Mouse (Mus musculus) hindbrain, embryonic 13.5 days (tissue): Measurements from ENCODE around the gene Cptp. TPM values are rescaled to one million over a fixed set of nuclear protein-coding genes. Genes with fewer than 3 reads are reported as not detected.
A peak's percentile ranks its signal among the peaks of the same experiment; 100 is the strongest.

Experiments used
- ATAC-seq: fragments of 200-750 bp; cut with Nextera tagmentation; 2 replicates; pipeline ENCODE4 v1.8.0; 2017; ENCODE audit warnings: moderate TSS enrichment; ENCODE audit not compliant: low FRiP score
- H3K27ac ChIP-seq: fragments of 300-500 bp; sonication (generic); 2 replicates; pipeline ENCODE4 v1.5.1; 2015; ENCODE audit warnings: inconsistent platforms, mild to moderate bottlenecking, moderate library complexity
- H3K27me3 ChIP-seq: fragments of 300-500 bp; sonication (generic); 2 replicates; pipeline ENCODE4 v1.6.1; 2015; ENCODE audit warnings: mild to moderate bottlenecking, inconsistent platforms
- H3K36me3 ChIP-seq: fragments of 300-500 bp; sonication (generic); 2 replicates; pipeline ENCODE4 v1.6.1; 2015; ENCODE audit warnings: mild to moderate bottlenecking, inconsistent platforms
- H3K4me1 ChIP-seq: fragments of 300-500 bp; sonication (generic); replicated peaks from 2 replicates; pipeline ENCODE4 v1.6.1; 2015; ENCODE audit warnings: inconsistent platforms
- H3K4me2 ChIP-seq: fragments of 300-500 bp; sonication (generic); 2 replicates; pipeline ENCODE4 v1.6.1; 2015; ENCODE audit warnings: inconsistent platforms, mild to moderate bottlenecking, moderate library complexity
- H3K4me3 ChIP-seq: fragments of 300-500 bp; sonication (generic); 2 replicates; pipeline ENCODE4 v1.5.1; 2015; ENCODE audit warnings: mild to moderate bottlenecking, inconsistent platforms
- H3K9ac ChIP-seq: fragments of 300-500 bp; sonication (generic); 2 replicates; pipeline ENCODE4 v1.6.1; 2015; ENCODE audit warnings: mild to moderate bottlenecking, inconsistent platforms
- H3K9me3 ChIP-seq: fragments of 300-500 bp; sonication (generic); 2 replicates; pipeline ENCODE4 v1.6.1; 2016; ENCODE audit warnings: inconsistent platforms
- WGBS: fragments of 180-500 bp; shearing (Covaris S2); methylation state at CpG from one replicate; pipeline ENCODE4 v1.1.7; 2015; 5-methylcytosine and 5-hydroxymethylcytosine counted together
- polyA plus RNA-seq: library from polyadenylated mRNA; unstranded; fragments of >200 nt; fragmentation: Nextera tagmentation; extraction: Ambion mirVana; gene quantifications from 2 replicates; pipeline ENCODE4 v1.2.1, GENCODE M21; 2015

The Cptp gene
- polyA plus RNA-seq, 1 experiment from 2014 or later: 23.3 TPM

- H3K9me3 ChIP-seq: no peaks in the 10 kb centered on the region
- no peak for ATAC-seq
- H3K4me3 ChIP-seq: peak overlapping the region; percentile 92; the same call in 1 of the 2 replicates
- H3K4me2 ChIP-seq: peak overlapping the region; percentile 97
- no peaks in the 10 kb centered on the region for H3K27me3 ChIP-seq
- H3K36me3 ChIP-seq: peaks cover 15% of the 10 kb centered on the region
- peaks cover 60% of the 10 kb centered on the region for H3K4me1 ChIP-seq
- 93% methylated on average over 2 of the region's 2 CpGs for WGBS
- peak overlapping the region; percentile 95 for H3K9ac ChIP-seq
- H3K27ac ChIP-seq: no peak overlapping the region
Measured at GRCm38 (mm10) chr4:155849391-155849790, 19.8 kb downstream of the Cptp start.

GRCm38 (mm10) chr4:155848434-155849095 lies 20.7 kb downstream of the Cptp start:
- Histone ChIP-seq H3K4me2 (peak overlapping the region; percentile 97), H3K4me1 (peaks cover 60% of the 10 kb centered on the region), H3K36me3 (peaks cover 7% of the 10 kb centered on the region), H3K4me3 (peak overlapping the region; percentile 92), H3K27ac (no peak overlapping the region), H3K9ac (peak overlapping the region; percentile 95), H3K9me3 (no peaks in the 10 kb centered on the region), H3K27me3 (no peaks in the 10 kb centered on the region)
- 59% methylated on average over 7 of the region's 7 CpGs for WGBS
- ATAC-seq: no peak

- Histone ChIP-seq H3K9me3 (no peaks in the 10 kb centered on the region), H3K4me3 (peak overlapping the region; percentile 92), H3K27ac (peak overlapping the region; percentile 90), H3K36me3 (no peaks in the 10 kb centered on the region; the same call in 1 of the 2 replicates), H3K4me1 (peaks cover 60% of the 10 kb centered on the region), H3K4me2 (peak overlapping the region; percentile 97), H3K27me3 (peaks cover under 1% of the 10 kb centered on the region; the same call in 1 of the 2 replicates), H3K9ac (peak overlapping the region; percentile 95)
- WGBS: 1% methylated on average over 57 of the region's 69 CpGs
- ATAC-seq: peak; percentile 55
Measured at GRCm38 (mm10) chr4:155847591-155848352, 21.5 kb downstream of the Cptp start.

GRCm38 (mm10) chr4:155846871-155847578 lies 22.2 kb downstream of the Cptp start, which contains the start of gene Dvl1:
TSS of gene Dvl1 (plus strand) at chr4:155847402.
- H3K9me3 ChIP-seq: no peaks in the 10 kb centered on the region
- no peaks in the 10 kb centered on the region for H3K36me3 ChIP-seq
- peak within 1 kb of the TSS; percentile 95 for H3K9ac ChIP-seq
- H3K27me3 ChIP-seq: peaks cover 5% of the 10 kb centered on the region
- ATAC-seq: peak; percentile 87
- H3K4me1 ChIP-seq: peaks cover 54% of the 10 kb centered on the region
- H3K4me2 ChIP-seq: peak within 1 kb of the TSS; percentile 97
- WGBS: 3% methylated on average over 51 of the region's 65 CpGs
- H3K27ac ChIP-seq: peak within 1 kb of the TSS; percentile 90
- H3K4me3 ChIP-seq: peak within 1 kb of the TSS; percentile 92

GRCm38 (mm10) chr4:155843231-155843630 lies 26.0 kb downstream of the Cptp start:
- WGBS: 94% methylated on average over 5 of the region's 5 CpGs
- Histone ChIP-seq H3K36me3 (no peaks in the 10 kb centered on the region), H3K27me3 (peaks cover 22% of the 10 kb centered on the region), H3K9me3 (no peaks in the 10 kb centered on the region), H3K27ac (no peak overlapping the region), H3K4me2 (no peak overlapping the region), H3K4me3 (no peak overlapping the region), H3K4me1 (peaks cover 43% of the 10 kb centered on the region), H3K9ac (no peak overlapping the region)
- ATAC-seq: no peak

GRCm38 (mm10) chr4:155841651-155842270 lies 27.5 kb downstream of the Cptp start:
- peaks cover 22% of the 10 kb centered on the region for H3K27me3 ChIP-seq
- 0 out of 2 replicates have a peak overlapping the region, but pooled peaks have one; percentile 8 for H3K9ac ChIP-seq
- no peak for ATAC-seq
- H3K4me3 ChIP-seq: peak overlapping the region; percentile 36; the same call in 1 of the 2 replicates
- H3K27ac ChIP-seq: no peak overlapping the region
- 35% methylated on average over 38 of the region's 38 CpGs for WGBS
- H3K4me2 ChIP-seq: peak overlapping the region; percentile 60
- H3K4me1 ChIP-seq: peaks cover 36% of the 10 kb centered on the region
- H3K9me3 ChIP-seq: no peaks in the 10 kb centered on the region
- no peaks in the 10 kb centered on the region for H3K36me3 ChIP-seq

- peak overlapping the region; percentile 67 for H3K9ac ChIP-seq
- ATAC-seq: peak; percentile 32; the same call in 1 of the 2 replicates
Measured at GRCm38 (mm10) chr4:155841003-155841454, 28.2 kb downstream of the Cptp start.

GRCm38 (mm10) chr4:155840076-155841002 lies 28.9 kb downstream of the Cptp start:
- peaks cover 22% of the 10 kb centered on the region for H3K27me3 ChIP-seq
- 7% methylated on average over 8 of the region's 8 CpGs for WGBS
- no peaks in the 10 kb centered on the region for H3K36me3 ChIP-seq
- H3K9ac ChIP-seq: peak overlapping the region; percentile 67
- H3K4me1 ChIP-seq: peaks cover 26% of the 10 kb centered on the region
- no peaks in the 10 kb centered on the region for H3K9me3 ChIP-seq
- no peak for ATAC-seq
- H3K27ac ChIP-seq: peak overlapping the region; percentile 35; the same call in 1 of the 2 replicates
- peak overlapping the region; percentile 36 for H3K4me3 ChIP-seq
- peak overlapping the region; percentile 60 for H3K4me2 ChIP-seq

More at GRCm38 (mm10) chr4:155841003-155841454, 28.2 kb downstream of the Cptp start:
- peaks cover 30% of the 10 kb centered on the region for H3K4me1 ChIP-seq
- no peaks in the 10 kb centered on the region for H3K36me3 ChIP-seq
- H3K4me3 ChIP-seq: peak overlapping the region; percentile 36
- H3K27ac ChIP-seq: no peak overlapping the region
- WGBS: under 1% methylated on average over 32 of the region's 32 CpGs
- H3K27me3 ChIP-seq: peaks cover 22% of the 10 kb centered on the region
- H3K4me2 ChIP-seq: peak overlapping the region; percentile 60
- no peaks in the 10 kb centered on the region for H3K9me3 ChIP-seq

GRCm38 (mm10) chr4:155839483-155839910 lies 29.7 kb downstream of the Cptp start, which contains the start of gene Mxra8:
TSS of gene Mxra8 (plus strand) at chr4:155839680.
- Histone ChIP-seq H3K9ac (peak within 1 kb of the TSS; percentile 67), H3K4me2 (peak within 1 kb of the TSS; percentile 60), H3K27me3 (peaks cover 22% of the 10 kb centered on the region), H3K36me3 (no peaks in the 10 kb centered on the region), H3K4me3 (peak within 1 kb of the TSS; percentile 36), H3K27ac (peak within 1 kb of the TSS; percentile 35; the same call in 1 of the 2 replicates), H3K9me3 (no peaks in the 10 kb centered on the region), H3K4me1 (peaks cover 26% of the 10 kb centered on the region)
- 0 out of 2 replicates have a peak, but pooled peaks have one; percentile 40 for ATAC-seq
- WGBS: under 1% methylated on average over 16 of the region's 16 CpGs

GRCm38 (mm10) chr4:155838187-155839153 lies 30.8 kb downstream of the Cptp start:
- H3K36me3 ChIP-seq: no peaks in the 10 kb centered on the region; the same call in 1 of the 2 replicates
- ATAC-seq: no peak
- H3K9ac ChIP-seq: no peak overlapping the region; the same call in 1 of the 2 replicates
- H3K4me2 ChIP-seq: no peak overlapping the region
- 68% methylated on average over 8 of the region's 8 CpGs for WGBS
- H3K27me3 ChIP-seq: peaks cover 22% of the 10 kb centered on the region
- H3K4me1 ChIP-seq: peaks cover 35% of the 10 kb centered on the region
- H3K27ac ChIP-seq: no peak overlapping the region
- no peak overlapping the region for H3K4me3 ChIP-seq
- H3K9me3 ChIP-seq: no peaks in the 10 kb centered on the region
